ENCODE assay signal across 21 mouse cellular contexts in the genomic region with DNA sequence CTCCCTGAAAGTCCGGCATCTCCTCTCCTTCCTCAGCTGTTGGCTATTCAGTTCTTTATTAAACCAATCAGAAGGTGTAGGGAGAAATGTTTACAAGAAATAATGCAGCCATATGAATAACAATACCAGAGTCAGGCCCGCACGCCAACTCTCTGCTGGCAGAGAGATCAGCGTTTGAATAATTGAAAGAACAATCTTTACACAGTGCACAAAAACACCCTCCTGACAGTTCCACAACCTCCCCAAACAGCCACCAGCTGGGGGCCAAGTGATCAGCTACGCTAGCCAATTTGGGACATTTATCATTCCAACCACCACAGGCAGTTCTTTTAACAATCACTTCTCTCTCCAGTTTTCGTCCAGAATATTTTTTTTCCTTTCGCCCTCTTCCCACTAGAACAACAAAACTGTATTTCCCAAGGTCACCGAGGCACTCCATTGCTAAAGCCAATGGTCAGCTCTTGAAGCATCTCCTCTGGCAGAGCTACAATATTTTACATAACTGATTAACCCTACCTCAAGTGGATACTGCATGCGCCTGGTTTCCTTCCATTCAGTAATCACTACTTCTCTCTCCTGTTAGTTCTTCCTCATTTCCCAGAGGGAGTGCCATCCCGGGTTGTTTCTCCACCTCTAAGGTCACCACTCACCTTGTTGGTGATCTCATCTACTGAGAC.
A peak's percentile ranks its signal among the peaks of the same experiment; 100 is the strongest.
DNase-seq lines count a peak whose midpoint lies in the region; ATAC-seq and TF ChIP-seq lines count a peak whose summit lies in the region.
"Had no signal": no experiment of that assay in that cellular context is flagged by ENCODE, and none has a peak within 500 bp of the region (broad histone marks: within the 10 kb centered on the region; RNA-seq: fewer than 3 reads in every experiment).

No protein-coding gene starts in this region.

- no peaks in the 10 kb centered on the region for H3K27me3 ChIP-seq in forebrain, embryonic 16.5 days (replicated peaks; ENCODE audit: control insufficient read depth, insufficient read depth, low read length)
- H3K27me3 ChIP-seq in forebrain, embryonic 11.5 days (ENCODE audit: control insufficient read depth, insufficient read depth, low read length), result no peaks in the 10 kb centered on the region
- H3K27me3 ChIP-seq in kidney, embryonic 14.5 days (ENCODE audit: control insufficient read depth, insufficient read depth, low read length), result no peaks in the 10 kb centered on the region
- no peaks in the 10 kb centered on the region for H3K27me3 ChIP-seq in stomach, postnatal 0 days (ENCODE audit: control insufficient read depth, insufficient read depth, low read length)
- H3K27me3 ChIP-seq: embryonic facial prominence, embryonic 13.5 days; hindbrain, embryonic 13.5 days had no signal

- TF ChIP-seq CTCF in stomach, postnatal 0 days (IDR thresholded peaks at IDR 0.05; ENCODE audit: low read depth), result no peak

- H3K4me3 ChIP-seq in forebrain, embryonic 16.5 days (replicated peaks; ENCODE audit: low read length), result no peak overlapping the region
- H3K4me3 ChIP-seq in forebrain, embryonic 11.5 days (ENCODE audit: low read depth, low read length), result no peak overlapping the region
- H3K4me3 ChIP-seq in kidney, embryonic 14.5 days (ENCODE audit: low read length), result no peak overlapping the region
- no peak overlapping the region for H3K4me3 ChIP-seq in stomach, postnatal 0 days (ENCODE audit: low read depth, low read length)
- H3K4me3 ChIP-seq: embryonic facial prominence, embryonic 13.5 days; heart, embryonic 10.5 days; hindbrain, embryonic 13.5 days; midbrain, embryonic 10.5 days had no signal

- no peak for DNase-seq in forebrain, embryonic 11.5 days (ENCODE audit: low spot score)
- peak; percentile 62 for DNase-seq in kidney, adult 9 months
- DNase-seq in ovary, postnatal 14 days (ENCODE audit: low spot score), result peak; percentile 4
- DNase-seq in ovary, postnatal 10 days (ENCODE audit: low spot score), result no peak
- no peak for DNase-seq in stomach, postnatal 0 days (ENCODE audit: low spot score)
- DNase-seq in adrenal gland, adult 8-10 months, result no peak
- DNase-seq: adrenal gland, postnatal 25 days; cerebellum, adult 11-12 months; cerebellum, postnatal 14 days; heart, postnatal 10 days; right cerebral cortex, adult 18-20 months; thymus, postnatal 14 days had no signal

- peak; percentile 26; the same call in 1 of the 2 replicates for ATAC-seq in forebrain, embryonic 16.5 days
- no peak for ATAC-seq in forebrain, embryonic 11.5 days (replicated peaks; ENCODE audit: low FRiP score)
- ATAC-seq in kidney, embryonic 14.5 days (ENCODE audit: low FRiP score, low TSS enrichment), result no peak
- no peak for ATAC-seq in stomach, postnatal 0 days (ENCODE audit: low FRiP score, low TSS enrichment)
- ATAC-seq: intestine, embryonic 16.5 days; Patski had no signal

- peaks cover 5% of the 10 kb centered on the region; the same call in 1 of the 2 replicates for H3K4me1 ChIP-seq in forebrain, embryonic 16.5 days (replicated peaks; ENCODE audit: control insufficient read depth, insufficient read depth, low read length)
- H3K4me1 ChIP-seq in forebrain, embryonic 11.5 days (replicated peaks; ENCODE audit: control insufficient read depth, insufficient read depth, low read length), result no peaks in the 10 kb centered on the region
- no peaks in the 10 kb centered on the region for H3K4me1 ChIP-seq in kidney, embryonic 14.5 days (ENCODE audit: control insufficient read depth, insufficient read depth, low read length)
- no peaks in the 10 kb centered on the region for H3K4me1 ChIP-seq in stomach, postnatal 0 days (replicated peaks; ENCODE audit: control insufficient read depth, insufficient read depth)
- H3K4me1 ChIP-seq: embryonic facial prominence, embryonic 13.5 days; hindbrain, embryonic 13.5 days had no signal

- no peak for TF ChIP-seq EP300 in stomach, postnatal 0 days (optimal IDR thresholded peaks at IDR 0.05)

- no peaks in the 10 kb centered on the region for H3K9me3 ChIP-seq in forebrain, embryonic 16.5 days (ENCODE audit: control insufficient read depth, low read length)
- H3K9me3 ChIP-seq in forebrain, embryonic 11.5 days (ENCODE audit: control insufficient read depth, low read length), result no peaks in the 10 kb centered on the region
- no peaks in the 10 kb centered on the region for H3K9me3 ChIP-seq in kidney, embryonic 14.5 days (ENCODE audit: control insufficient read depth, low read length)
- H3K9me3 ChIP-seq in stomach, postnatal 0 days (ENCODE audit: control insufficient read depth, low read length), result no peaks in the 10 kb centered on the region
- H3K9me3 ChIP-seq: embryonic facial prominence, embryonic 13.5 days; heart, embryonic 10.5 days; hindbrain, embryonic 13.5 days; midbrain, embryonic 10.5 days had no signal

- no peak overlapping the region for H3K27ac ChIP-seq in forebrain, embryonic 16.5 days (ENCODE audit: low read length)
- no peak overlapping the region for H3K27ac ChIP-seq in forebrain, embryonic 11.5 days (ENCODE audit: low read depth, low read length)
- H3K27ac ChIP-seq in kidney, embryonic 14.5 days (ENCODE audit: low read depth, low read length), result no peak overlapping the region
- no peak overlapping the region for H3K27ac ChIP-seq in stomach, postnatal 0 days (replicated peaks)
- H3K27ac ChIP-seq: embryonic facial prominence, embryonic 13.5 days; heart, embryonic 10.5 days; hindbrain, embryonic 13.5 days; midbrain, embryonic 10.5 days had no signal

- H3K36me3 ChIP-seq in forebrain, embryonic 16.5 days (ENCODE audit: control insufficient read depth, insufficient read depth), result peaks cover 9% of the 10 kb centered on the region
- H3K36me3 ChIP-seq in forebrain, embryonic 11.5 days (ENCODE audit: control insufficient read depth, insufficient read depth, low read length), result no peaks in the 10 kb centered on the region
- no peaks in the 10 kb centered on the region for H3K36me3 ChIP-seq in kidney, embryonic 14.5 days (ENCODE audit: control insufficient read depth, insufficient read depth, low read length)
- no peaks in the 10 kb centered on the region for H3K36me3 ChIP-seq in stomach, postnatal 0 days (ENCODE audit: control insufficient read depth, insufficient read depth, low read length)
- H3K36me3 ChIP-seq: embryonic facial prominence, embryonic 13.5 days; heart, embryonic 10.5 days had no signal

- no peak overlapping the region for H3K9ac ChIP-seq in forebrain, embryonic 16.5 days (replicated peaks; ENCODE audit: low read depth, low read length)
- no peak overlapping the region for H3K9ac ChIP-seq in forebrain, embryonic 11.5 days (ENCODE audit: low read length)
- no peak overlapping the region for H3K9ac ChIP-seq in kidney, embryonic 14.5 days (ENCODE audit: low read depth, low read length)
- no peak overlapping the region for H3K9ac ChIP-seq in stomach, postnatal 0 days (ENCODE audit: low read length)
- H3K9ac ChIP-seq: embryonic facial prominence, embryonic 13.5 days; hindbrain, embryonic 13.5 days had no signal

- WGBS in forebrain, embryonic 16.5 days, result 59% methylated on average over 10 of the region's 10 CpGs
- 80% methylated on average over 10 of the region's 10 CpGs for WGBS in forebrain, embryonic 11.5 days
- 66% methylated on average over 10 of the region's 10 CpGs for WGBS in kidney, embryonic 14.5 days
- WGBS in stomach, postnatal 0 days, result 64% methylated on average over 10 of the region's 10 CpGs

- no peak overlapping the region for H3K4me2 ChIP-seq in forebrain, embryonic 16.5 days (ENCODE audit: low read length)
- no peak overlapping the region for H3K4me2 ChIP-seq in forebrain, embryonic 11.5 days (ENCODE audit: low read depth, low read length, severe bottlenecking)
- no peak overlapping the region for H3K4me2 ChIP-seq in kidney, embryonic 14.5 days (replicated peaks; ENCODE audit: low read depth, low read length)
- H3K4me2 ChIP-seq in stomach, postnatal 0 days (replicated peaks; ENCODE audit: low read depth), result no peak overlapping the region
- H3K4me2 ChIP-seq: embryonic facial prominence, embryonic 13.5 days; hindbrain, embryonic 13.5 days; liver, embryonic 11.5 days had no signal

Comparison
In these comparisons a context has a peak if more than half of its experiments do, and no peak if none do; other contexts are left out.
1. DNase-seq: peak in kidney, adult 9 months (single experiment) and ovary, postnatal 14 days (single experiment); none in forebrain, embryonic 11.5 days (single experiment), ovary, postnatal 10 days (single experiment), stomach, postnatal 0 days (single experiment) and adrenal gland, adult 8-10 months (single experiment).